Mouse (Mus musculus): ENCODE measurements around the gene Bola3. TPM values are rescaled to one million over a fixed set of nuclear protein-coding genes. Genes with fewer than 3 reads are reported as not detected.
A peak's percentile ranks its signal among the peaks of the same experiment; 100 is the strongest.

Gene Bola3
- polyA plus RNA-seq, 1 experiment from 2014 or later: 186 TPM

DNA sequence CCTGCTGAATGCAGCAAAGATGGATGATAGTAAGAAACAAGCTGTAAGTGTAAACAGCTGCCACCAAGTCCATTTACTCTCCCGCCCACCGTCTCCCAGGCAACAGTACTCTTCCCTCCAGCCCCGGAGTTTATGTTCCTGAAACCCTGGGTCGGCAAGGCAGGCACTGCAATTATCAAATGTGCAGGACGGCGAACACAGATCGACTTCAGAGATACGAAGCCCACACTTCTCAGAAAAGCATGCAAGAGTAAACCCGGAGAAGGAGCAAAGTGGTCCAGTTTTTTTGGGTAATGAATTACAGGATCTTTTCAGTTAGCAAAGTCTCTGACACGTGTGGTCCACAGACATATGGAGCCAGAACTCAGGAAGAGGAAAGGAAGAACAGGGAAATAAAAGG is 32.9 kb upstream of the Bola3 start:
- Histone ChIP-seq H3K4me1 (ENCODE audit: control insufficient read depth, insufficient read depth, low read length) (peaks cover 8% of the 10 kb centered on the region; the same call in 1 of the 2 replicates), H3K36me3 (ENCODE audit: control insufficient read depth, insufficient read depth, low read length) (no peaks in the 10 kb centered on the region), H3K9me3 (ENCODE audit: control insufficient read depth, low read length) (no peaks in the 10 kb centered on the region), H3K4me2 (ENCODE audit: low read depth, low read length) (peak overlapping the region; percentile 75), H3K27ac (ENCODE audit: low read length) (no peak overlapping the region), H3K9ac (ENCODE audit: low read depth, low read length) (no peak overlapping the region), H3K27me3 (replicated peaks; ENCODE audit: control insufficient read depth, insufficient read depth, low read length) (no peaks in the 10 kb centered on the region), H3K4me3 (ENCODE audit: low read length) (peak overlapping the region; percentile 85)
- no peak for ATAC-seq
- WGBS: 3% methylated on average over 10 of the region's 10 CpGs

DNA sequence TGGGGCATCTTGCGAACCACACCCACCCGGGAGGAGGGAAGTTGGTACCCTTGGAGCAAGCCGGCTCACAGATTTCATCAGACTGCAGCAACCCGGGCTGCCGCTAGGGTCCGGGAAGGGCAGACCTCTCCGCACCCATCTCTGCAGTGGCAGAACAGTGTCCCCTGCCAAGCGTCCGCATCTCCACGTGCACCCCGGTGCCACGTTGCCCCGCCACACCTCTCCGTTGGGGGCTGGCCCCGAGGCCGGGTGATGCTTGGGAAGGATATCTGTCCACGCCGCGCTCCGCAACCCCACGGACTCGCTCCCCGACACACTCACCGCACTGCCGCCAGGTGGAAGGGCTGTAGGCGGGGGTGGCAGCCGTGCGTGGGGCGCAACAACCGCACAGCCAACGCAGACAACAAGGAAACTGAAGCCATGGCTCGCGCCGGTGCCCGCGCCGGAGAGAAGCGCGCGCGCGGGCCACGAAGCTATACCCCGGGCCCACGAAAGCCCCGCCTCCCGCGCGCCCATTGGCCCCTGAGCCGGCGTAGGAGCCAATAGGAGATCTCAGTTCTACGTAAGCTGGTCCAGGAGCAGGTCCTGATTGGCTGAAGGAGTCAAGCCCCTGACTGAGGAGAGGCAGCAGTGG is 31.7 kb upstream of the Bola3 start:
- Histone ChIP-seq H3K36me3 (ENCODE audit: control insufficient read depth, insufficient read depth, low read length) (no peaks in the 10 kb centered on the region), H3K4me3 (ENCODE audit: low read length) (peak overlapping the region; percentile 85), H3K9me3 (ENCODE audit: control insufficient read depth, low read length) (no peaks in the 10 kb centered on the region), H3K4me2 (ENCODE audit: low read depth, low read length) (peak overlapping the region; percentile 75), H3K27me3 (replicated peaks; ENCODE audit: control insufficient read depth, insufficient read depth, low read length) (no peaks in the 10 kb centered on the region), H3K4me1 (ENCODE audit: control insufficient read depth, insufficient read depth, low read length) (peaks cover 8% of the 10 kb centered on the region; the same call in 1 of the 2 replicates), H3K27ac (ENCODE audit: low read length) (peak overlapping the region; percentile 60), H3K9ac (ENCODE audit: low read depth, low read length) (peak overlapping the region; percentile 83)
- peak; percentile 98 for ATAC-seq
- under 1% methylated on average over 52 of the region's 52 CpGs for WGBS

DNA sequence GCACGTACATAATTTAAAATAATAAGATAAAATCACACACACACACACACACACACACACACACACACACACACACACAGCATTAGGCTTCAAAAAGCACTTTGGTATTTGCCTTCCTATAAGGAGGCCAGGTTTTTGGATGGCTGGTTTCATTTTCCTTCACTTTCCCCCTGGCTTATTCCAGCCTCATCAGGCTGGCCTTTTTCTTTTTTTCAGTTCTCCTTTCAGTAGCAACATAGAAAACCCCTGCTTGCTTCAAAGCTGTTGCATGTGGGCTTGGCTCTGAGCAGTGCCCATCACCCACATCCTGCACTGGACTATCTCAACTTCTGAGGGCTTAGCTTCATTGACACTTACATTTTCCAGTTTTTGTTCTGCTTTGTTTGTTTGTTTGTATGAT is 27.0 kb upstream of the Bola3 start:
- WGBS: 58% methylated on average over 1 of the region's 1 CpGs

DNA sequence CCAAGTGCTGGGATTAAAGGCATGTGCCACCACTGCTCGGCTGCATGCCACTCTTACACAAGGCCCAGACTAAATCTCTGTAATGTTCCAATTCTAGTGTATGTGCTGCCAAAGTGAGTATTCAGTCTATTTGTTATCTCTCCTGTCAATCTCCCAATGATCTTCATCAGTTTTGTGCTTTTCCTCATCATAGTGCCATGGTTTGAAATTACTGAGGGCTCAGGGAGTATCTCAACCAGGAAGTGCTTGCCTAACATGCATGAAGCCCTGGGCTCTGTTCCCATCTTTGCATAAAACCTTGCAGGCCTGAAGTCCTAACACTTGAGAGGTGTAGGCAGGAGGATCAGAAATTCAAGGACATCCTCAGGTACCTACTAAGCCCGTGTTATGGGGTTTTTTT is 26.2 kb upstream of the Bola3 start:
- Histone ChIP-seq H3K36me3 (ENCODE audit: control insufficient read depth, insufficient read depth, low read length) (no peaks in the 10 kb centered on the region), H3K27me3 (replicated peaks; ENCODE audit: control insufficient read depth, insufficient read depth, low read length) (no peaks in the 10 kb centered on the region), H3K9me3 (ENCODE audit: control insufficient read depth, low read length) (no peaks in the 10 kb centered on the region), H3K9ac (ENCODE audit: low read depth, low read length) (no peak overlapping the region), H3K4me2 (ENCODE audit: low read depth, low read length) (no peak overlapping the region), H3K4me1 (ENCODE audit: control insufficient read depth, insufficient read depth, low read length) (peaks cover 9% of the 10 kb centered on the region), H3K27ac (ENCODE audit: low read length) (no peak overlapping the region), H3K4me3 (ENCODE audit: low read length) (no peak overlapping the region)
- WGBS: 55% methylated on average over 2 of the region's 2 CpGs
- no peak for ATAC-seq

More for the DNA sequence above, 27.0 kb upstream of the Bola3 start:
- H3K4me2 ChIP-seq (ENCODE audit: low read depth, low read length): no peak overlapping the region
- no peak for ATAC-seq
- no peaks in the 10 kb centered on the region for H3K36me3 ChIP-seq (ENCODE audit: control insufficient read depth, insufficient read depth, low read length)
- H3K27me3 ChIP-seq (replicated peaks; ENCODE audit: control insufficient read depth, insufficient read depth, low read length): no peaks in the 10 kb centered on the region
- no peak overlapping the region for H3K4me3 ChIP-seq (ENCODE audit: low read length)
- no peak overlapping the region for H3K27ac ChIP-seq (ENCODE audit: low read length)
- peaks cover 6% of the 10 kb centered on the region for H3K4me1 ChIP-seq (ENCODE audit: control insufficient read depth, insufficient read depth, low read length)
- no peaks in the 10 kb centered on the region for H3K9me3 ChIP-seq (ENCODE audit: control insufficient read depth, low read length)
- no peak overlapping the region for H3K9ac ChIP-seq (ENCODE audit: low read depth, low read length)

DNA sequence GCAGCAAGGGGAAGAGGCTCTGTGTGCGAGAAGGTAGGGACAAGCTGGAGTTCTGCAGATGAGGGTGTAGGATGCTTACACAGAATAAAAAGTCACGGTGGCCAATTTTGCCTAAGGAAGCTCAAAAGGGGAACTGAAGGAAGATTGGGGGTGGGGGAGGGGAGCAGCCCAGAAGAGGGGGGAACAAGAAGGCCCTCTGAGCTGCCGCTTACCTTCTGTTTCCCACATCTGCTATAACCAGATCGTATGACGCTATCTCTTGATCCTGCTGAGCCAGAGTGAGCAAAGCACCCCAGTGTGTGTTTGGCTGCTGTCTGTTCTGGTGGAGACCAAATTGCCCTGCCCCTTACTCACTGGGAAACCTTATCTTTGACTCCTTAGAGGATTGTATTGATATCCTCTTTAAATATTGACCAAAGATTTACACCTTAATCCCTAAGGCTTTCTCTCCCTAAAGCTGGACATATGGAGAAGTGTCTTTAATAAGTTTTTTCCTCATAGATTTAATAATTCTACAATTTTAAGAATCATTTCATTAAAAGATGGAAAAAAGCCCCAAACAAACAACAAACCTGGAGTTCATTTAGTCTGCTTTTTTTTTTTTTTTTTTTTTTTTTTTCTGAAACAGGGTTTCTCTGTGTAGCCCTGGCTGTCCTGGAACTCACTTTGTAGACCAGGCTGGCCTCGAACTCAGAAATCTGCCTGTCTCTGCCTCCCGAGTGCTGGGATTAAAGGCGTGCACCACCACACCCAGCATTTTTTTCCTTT is 25.1 kb upstream of the Bola3 start:
- no peak for ATAC-seq
- H3K27ac ChIP-seq (ENCODE audit: low read length): no peak overlapping the region
- peaks cover 9% of the 10 kb centered on the region for H3K4me1 ChIP-seq (ENCODE audit: control insufficient read depth, insufficient read depth, low read length)
- no peak overlapping the region for H3K4me3 ChIP-seq (ENCODE audit: low read length)
- no peaks in the 10 kb centered on the region for H3K9me3 ChIP-seq (ENCODE audit: control insufficient read depth, low read length)
- H3K36me3 ChIP-seq (ENCODE audit: control insufficient read depth, insufficient read depth, low read length): no peaks in the 10 kb centered on the region
- no peak overlapping the region for H3K9ac ChIP-seq (ENCODE audit: low read depth, low read length)
- no peak overlapping the region for H3K4me2 ChIP-seq (ENCODE audit: low read depth, low read length)
- WGBS: 59% methylated on average over 8 of the region's 8 CpGs
- no peaks in the 10 kb centered on the region for H3K27me3 ChIP-seq (replicated peaks; ENCODE audit: control insufficient read depth, insufficient read depth, low read length)

DNA sequence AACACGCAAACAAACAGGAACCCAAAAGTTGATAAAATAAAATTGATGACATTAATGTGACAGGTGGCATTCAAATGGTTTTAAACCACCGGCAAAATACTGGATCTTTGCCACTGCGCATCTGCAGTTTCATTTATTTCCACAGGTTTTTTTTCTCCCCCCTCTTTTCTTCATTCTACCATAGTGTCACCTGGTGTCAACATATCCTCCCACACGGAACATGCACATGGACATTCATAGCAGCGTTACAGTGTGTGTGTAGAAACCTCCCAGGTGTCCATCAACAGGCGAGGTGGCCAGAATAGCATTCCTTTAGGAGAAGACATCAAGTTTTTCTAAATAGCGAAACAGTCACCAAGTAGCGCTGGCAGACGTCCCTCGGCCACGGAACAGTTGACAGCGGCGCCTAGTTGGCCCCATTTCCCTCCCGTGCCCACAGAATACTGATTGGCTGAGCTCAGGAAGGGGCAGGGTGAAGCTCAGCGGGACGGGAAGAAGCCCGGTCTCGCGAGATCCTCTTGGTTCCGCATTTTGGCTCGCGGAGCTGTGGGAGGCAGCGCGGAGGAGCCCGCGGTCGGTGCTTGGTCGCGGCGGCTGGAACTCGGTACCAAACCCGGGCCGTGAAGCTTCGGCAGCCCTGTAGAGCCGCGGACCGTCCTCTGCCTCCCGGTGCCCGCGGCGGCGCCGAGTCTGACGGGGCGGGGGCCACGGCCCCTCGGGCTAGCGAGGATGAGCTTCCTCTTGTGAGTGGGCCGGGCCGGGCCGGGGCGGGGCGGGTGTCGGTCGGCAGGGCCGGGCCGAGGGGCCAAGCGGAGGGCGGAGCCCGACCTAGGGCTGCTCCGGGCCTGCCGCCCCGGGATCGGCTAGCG is 23.2 kb upstream of the Bola3 start, which contains the start of the genes Mthfd2 and Mob1a:
Mthfd2 (minus strand) TSS at position 384 of the 869 bp plus-strand sequence.
Mob1a (plus strand) TSS at position 492 of the 869 bp plus-strand sequence.
- H3K4me2 ChIP-seq (ENCODE audit: low read depth, low read length): peak within 1 kb of the TSS; percentile 83
- peak within 1 kb of the TSS; percentile 83 for H3K4me3 ChIP-seq (ENCODE audit: low read length)
- peak within 1 kb of the TSS; percentile 90 for H3K9ac ChIP-seq (ENCODE audit: low read depth, low read length)
- no peaks in the 10 kb centered on the region for H3K9me3 ChIP-seq (ENCODE audit: control insufficient read depth, low read length)
- H3K4me1 ChIP-seq (ENCODE audit: control insufficient read depth, insufficient read depth, low read length): peaks cover 9% of the 10 kb centered on the region
- no peaks in the 10 kb centered on the region for H3K27me3 ChIP-seq (replicated peaks; ENCODE audit: control insufficient read depth, insufficient read depth, low read length)
- peak; percentile 99 for ATAC-seq
- H3K36me3 ChIP-seq (ENCODE audit: control insufficient read depth, insufficient read depth, low read length): peaks cover 5% of the 10 kb centered on the region; the same call in 1 of the 2 replicates
- 1% methylated on average over 63 of the region's 65 CpGs for WGBS
- peak within 1 kb of the TSS; percentile 96 for H3K27ac ChIP-seq (ENCODE audit: low read length)

DNA sequence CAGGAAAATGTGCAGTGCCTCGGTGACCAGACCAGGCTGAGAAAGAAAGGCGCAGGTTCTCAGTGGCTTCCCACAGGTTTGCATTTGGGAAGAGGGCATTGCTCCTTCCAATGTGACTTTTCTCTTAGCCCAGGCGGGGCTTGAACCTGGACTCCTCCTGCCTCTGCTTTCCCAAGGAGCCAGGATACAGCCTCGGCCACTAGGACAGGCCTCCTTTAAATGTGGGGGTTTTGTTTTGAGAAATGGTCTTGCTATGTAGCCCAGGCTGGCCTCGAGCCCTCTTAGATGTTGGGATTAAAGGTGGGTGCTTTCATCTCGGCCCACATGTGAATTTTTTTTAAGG is 22.6 kb upstream of the Bola3 start:
- H3K36me3 ChIP-seq (ENCODE audit: control insufficient read depth, insufficient read depth, low read length): peaks cover 5% of the 10 kb centered on the region; the same call in 1 of the 2 replicates
- 4% methylated on average over 6 of the region's 6 CpGs for WGBS
- no peaks in the 10 kb centered on the region for H3K9me3 ChIP-seq (ENCODE audit: control insufficient read depth, low read length)
- H3K27ac ChIP-seq (ENCODE audit: low read length): peak overlapping the region; percentile 96
- no peaks in the 10 kb centered on the region for H3K27me3 ChIP-seq (replicated peaks; ENCODE audit: control insufficient read depth, insufficient read depth, low read length)
- H3K4me1 ChIP-seq (ENCODE audit: control insufficient read depth, insufficient read depth, low read length): peaks cover 9% of the 10 kb centered on the region
- H3K9ac ChIP-seq (ENCODE audit: low read depth, low read length): peak overlapping the region; percentile 90
- no peak for ATAC-seq
- peak overlapping the region; percentile 83 for H3K4me3 ChIP-seq (ENCODE audit: low read length)
- H3K4me2 ChIP-seq (ENCODE audit: low read depth, low read length): peak overlapping the region; percentile 58

DNA sequence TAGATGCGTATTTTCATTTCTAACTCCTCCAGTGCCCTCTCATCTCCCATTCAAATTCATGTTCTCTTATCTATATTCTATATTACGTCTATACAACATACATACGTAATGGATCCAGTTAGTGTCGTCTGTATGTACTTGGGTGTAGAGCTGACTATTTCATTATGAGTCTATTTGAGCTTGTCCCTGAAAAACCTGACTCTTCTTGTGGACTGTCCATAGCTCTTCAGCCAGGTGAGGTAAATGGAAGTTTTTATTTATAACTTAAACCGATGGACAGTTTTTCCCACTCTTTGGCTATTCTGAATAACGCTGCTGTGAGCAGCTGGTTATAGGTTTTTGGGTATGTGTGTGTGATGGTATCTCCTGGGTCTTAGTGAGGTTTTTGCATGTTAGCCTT is 22.2 kb upstream of the Bola3 start:
- Histone ChIP-seq H3K9ac (ENCODE audit: low read depth, low read length) (peak overlapping the region; percentile 90; the same call in 1 of the 2 replicates), H3K27ac (ENCODE audit: low read length) (no peak overlapping the region), H3K4me3 (ENCODE audit: low read length) (peak overlapping the region; percentile 83), H3K36me3 (ENCODE audit: control insufficient read depth, insufficient read depth, low read length) (peaks cover 7% of the 10 kb centered on the region; the same call in 1 of the 2 replicates), H3K4me2 (ENCODE audit: low read depth, low read length) (peak overlapping the region; percentile 58), H3K27me3 (replicated peaks; ENCODE audit: control insufficient read depth, insufficient read depth, low read length) (no peaks in the 10 kb centered on the region), H3K9me3 (ENCODE audit: control insufficient read depth, low read length) (no peaks in the 10 kb centered on the region), H3K4me1 (ENCODE audit: control insufficient read depth, insufficient read depth, low read length) (peaks cover 9% of the 10 kb centered on the region)
- ATAC-seq: no peak
- 50% methylated on average over 6 of the region's 6 CpGs for WGBS
